Mouse (Mus musculus) frontal cortex, postnatal 14 days (tissue): ENCODE results near the gene Cirbp.

Experiments used
- DNase-seq, 2 experiments: peaks; one replicate each; pipeline ENCODE4 v3.0.0; 2022; ENCODE audit warnings: low spot score in 2 of 2

Cirbp gene

GRCm38 (mm10) chr10:80177441-80178279, 11.9 kb downstream of the Cirbp start:
- DNase-seq: no peak

DNA sequence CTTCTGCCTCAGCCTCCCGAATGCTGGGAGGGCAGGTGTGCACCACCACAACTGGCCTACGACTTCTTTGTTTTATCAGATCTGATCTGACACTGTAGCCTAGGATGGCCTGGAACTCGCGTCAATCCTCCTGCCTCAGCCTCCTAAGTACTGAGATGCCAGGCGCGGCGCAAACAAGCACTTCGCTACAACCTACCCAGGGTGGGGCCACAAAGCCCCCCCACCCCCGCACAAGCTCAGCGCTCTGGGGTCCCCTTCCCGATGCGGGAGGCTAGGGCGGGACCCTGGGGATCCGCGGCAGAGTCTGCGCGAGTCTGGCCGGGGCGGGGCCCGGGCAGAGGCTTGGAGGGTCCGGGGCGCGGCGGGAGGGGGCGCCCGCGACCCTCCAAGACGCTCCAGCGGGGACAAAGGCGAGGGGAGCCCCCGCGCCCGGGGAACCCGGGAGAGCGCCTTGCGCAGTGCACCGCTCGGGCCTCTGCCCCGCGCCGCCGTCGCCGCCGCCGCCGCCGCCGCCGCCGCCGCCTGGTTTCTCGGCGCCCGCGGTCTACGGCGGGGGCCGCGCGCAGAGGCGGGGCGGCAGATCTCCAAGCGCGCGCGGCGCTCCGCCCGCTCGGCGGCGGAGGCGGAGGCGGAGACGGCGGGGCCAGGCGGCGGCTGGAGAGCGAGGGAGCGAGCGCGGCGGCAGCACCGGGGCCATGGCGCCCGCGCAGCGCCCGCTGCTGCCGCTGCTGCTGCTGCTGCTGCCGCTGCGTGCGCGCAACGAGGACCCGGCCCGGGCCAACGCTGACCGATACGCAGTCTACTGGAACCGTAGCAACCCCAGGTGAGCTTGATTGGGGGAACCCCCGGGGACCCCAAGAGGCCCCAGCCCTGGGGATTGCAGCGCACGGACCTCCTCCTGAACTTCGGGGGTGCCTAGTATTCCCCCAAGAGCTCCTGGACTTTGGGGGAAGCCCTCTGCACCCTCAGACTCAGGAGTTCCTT, 13.6 kb downstream of the Cirbp start, which contains the start of gene Efna2:
Efna2 (plus strand) TSS at position 415 of the 984 bp plus-strand sequence.
- no peak for DNase-seq

DNA sequence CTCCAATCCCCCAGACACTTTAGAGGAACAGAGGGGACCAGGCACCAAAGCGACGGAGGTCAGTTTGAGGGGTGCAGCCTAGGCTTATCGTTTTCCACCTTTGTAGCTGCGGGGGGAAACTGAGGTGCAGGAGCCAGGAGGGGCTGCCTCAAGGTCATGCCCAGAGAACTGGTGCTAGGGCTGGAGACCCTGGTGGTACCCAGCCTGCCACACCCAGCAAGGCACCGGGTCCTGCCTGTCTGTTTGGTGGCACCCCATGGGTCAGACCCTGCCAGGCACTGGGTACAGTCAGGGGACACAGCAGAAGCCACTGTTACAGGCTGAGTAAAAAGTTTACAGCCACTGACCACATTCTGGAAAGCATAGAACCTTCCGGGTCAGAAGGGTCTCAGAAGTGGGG, 14.5 kb downstream of the Cirbp start:
- no peak for DNase-seq

DNA sequence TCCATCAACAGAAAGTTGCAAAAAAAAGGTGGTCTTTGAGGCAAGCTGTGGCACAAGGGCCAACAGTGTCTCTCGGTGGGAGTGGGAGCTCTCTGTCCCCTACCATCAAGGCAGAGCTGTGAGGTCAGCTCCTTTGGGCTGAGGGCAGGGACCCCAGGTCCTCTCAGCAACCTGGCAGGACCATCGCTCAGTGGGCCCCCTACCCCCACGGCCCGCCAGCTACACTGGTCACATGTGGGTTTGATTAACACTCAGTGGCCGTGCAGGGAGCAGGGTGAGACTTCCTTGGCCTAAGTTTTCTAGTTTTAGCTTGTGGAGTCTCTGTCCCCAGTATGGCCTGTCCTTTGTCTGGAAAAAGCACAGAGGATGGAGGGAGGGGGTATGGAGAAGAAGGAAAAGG, 15.0 kb downstream of the Cirbp start:
- no peak for DNase-seq

DNA sequence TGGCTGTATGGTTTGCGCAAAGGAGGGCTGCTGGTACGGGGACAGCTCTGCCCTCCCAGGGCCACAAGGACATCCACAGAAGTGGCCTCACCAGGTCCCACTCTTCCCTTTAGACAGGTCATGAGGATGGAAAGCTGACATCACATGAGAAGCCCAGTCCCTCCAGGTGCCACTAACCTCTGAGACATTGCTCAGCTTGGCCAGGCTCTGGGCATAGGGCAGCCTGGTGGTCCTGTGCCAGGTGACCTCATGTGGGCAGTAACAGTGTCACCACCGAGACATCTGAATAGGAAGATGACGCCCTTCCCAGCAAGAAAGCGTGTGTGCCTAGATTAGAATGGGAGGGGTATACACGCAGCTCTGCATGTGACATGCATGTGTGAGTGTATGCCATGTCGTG, 16.8 kb downstream of the Cirbp start:
- no peak for DNase-seq

DNA sequence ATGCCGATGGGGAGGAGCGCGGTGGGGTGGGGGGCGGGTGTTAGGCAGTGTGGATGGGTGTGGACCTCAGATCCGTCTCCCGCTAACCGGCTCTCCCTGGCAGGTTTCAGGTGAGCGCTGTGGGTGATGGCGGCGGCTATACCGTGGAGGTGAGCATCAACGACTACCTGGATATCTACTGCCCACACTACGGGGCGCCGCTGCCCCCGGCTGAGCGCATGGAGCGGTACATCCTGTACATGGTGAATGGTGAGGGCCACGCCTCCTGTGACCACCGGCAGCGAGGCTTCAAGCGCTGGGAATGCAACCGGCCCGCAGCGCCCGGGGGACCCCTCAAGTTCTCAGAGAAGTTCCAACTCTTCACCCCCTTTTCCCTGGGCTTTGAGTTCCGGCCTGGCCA, 20.9 kb downstream of the Cirbp start:
- DNase-seq: no peak

GRCm38 (mm10) chr10:80187739-80188138, 22.0 kb downstream of the Cirbp start:
- no peak for DNase-seq

- no peak for DNase-seq
Measured at GRCm38 (mm10) chr10:80188453-80189024, 22.8 kb downstream of the Cirbp start.

DNA sequence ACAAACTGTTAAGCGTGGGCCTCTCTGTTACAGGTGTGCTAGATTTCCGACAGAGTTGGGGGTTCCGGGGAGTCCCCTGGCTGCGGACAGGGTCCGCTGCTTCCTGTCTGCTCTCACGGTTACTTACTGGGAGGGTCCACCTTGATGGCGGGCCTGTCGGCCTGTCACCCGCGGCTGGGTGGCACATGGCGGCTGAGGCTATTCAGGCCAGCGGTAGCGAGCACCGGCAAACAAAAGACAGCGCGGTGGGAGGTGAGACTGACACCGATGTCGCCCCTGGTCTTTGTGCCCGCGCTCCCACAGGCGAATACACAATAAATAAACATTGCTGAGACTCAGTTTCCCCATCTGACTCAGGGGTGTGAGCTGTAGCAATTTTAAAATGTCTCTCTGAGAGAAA, 24.2 kb downstream of the Cirbp start:
- no peak for DNase-seq

DNA sequence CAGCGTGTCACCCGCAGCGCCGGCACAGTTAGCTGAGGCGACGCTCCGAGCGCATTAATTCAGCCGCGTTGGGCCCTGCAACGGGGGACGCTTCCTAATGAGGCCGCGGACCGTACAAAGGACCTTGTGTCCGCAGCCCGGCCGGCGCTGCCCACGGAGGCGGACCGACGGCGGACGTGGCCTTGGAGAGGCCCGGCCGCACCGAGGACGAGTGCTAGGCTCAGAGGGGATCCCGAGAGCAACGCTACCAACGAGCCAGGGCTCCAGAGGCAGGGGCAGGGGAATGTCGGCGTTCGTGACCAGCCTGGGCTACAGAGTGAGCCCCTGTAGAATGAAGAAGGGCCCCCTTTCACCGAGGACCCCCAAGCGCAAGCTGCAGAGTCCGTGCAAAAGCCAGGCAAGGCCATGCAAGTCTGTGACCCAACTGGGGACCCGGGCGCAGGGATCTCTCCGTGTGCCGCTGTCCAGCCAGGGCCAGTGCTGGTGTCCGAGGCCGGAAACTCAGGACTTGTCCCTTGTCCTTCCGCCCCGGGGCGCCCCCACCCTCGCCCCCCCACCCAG, 24.8 kb downstream of the Cirbp start:
- no peak for DNase-seq

- DNase-seq: no peak
Measured at GRCm38 (mm10) chr10:80193976-80194375, 28.2 kb downstream of the Cirbp start.

GRCm38 (mm10) chr10:80194441-80194840, 28.7 kb downstream of the Cirbp start:
- DNase-seq: no peak

GRCm38 (mm10) chr10:80196167-80196566, 30.4 kb downstream of the Cirbp start:
- DNase-seq: no peak

- no peak for DNase-seq
Measured at GRCm38 (mm10) chr10:80196778-80197581, 31.2 kb downstream of the Cirbp start.

- no peak for DNase-seq
Measured at GRCm38 (mm10) chr10:80199440-80200008, 33.7 kb downstream of the Cirbp start.

DNA sequence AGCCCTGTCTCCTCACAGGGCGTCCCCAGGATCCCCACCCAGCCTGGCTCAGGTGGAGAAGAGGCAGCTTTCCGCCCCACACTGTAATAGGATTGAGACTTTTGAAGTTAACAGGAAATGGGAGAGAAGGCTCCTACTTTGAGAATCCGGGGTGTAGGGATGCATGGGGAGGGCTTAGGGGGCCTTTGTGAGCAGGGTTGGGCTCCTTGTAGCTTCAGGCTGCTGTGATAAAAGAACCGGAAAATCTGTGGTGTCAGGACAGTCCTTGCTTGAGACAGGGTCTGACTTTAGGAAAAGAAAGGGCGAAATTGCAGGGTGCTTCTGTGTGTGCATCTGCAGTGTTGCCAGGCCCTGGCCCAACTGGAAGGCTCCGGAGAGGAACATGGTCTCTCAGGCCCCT, 34.7 kb downstream of the Cirbp start:
- no peak for DNase-seq

DNA sequence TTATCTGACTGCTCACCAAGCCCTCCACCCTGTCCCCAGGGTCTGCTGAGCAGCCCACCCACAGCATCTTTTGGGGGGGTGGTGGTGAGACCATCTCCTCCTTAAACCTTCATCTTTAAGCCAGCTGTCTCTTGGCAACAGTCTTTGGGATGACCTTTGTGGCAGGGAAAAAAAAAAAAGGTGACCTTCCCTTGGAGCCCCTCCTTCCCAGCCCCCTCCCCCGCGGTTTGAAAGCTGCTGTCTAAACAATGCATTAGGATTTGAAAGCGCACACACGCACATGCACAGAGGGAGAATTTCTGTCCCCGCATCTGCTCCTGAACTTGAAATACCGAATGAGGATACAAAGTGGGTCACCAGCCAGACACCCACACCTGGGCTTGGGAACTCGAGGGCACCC, 38.3 kb downstream of the Cirbp start:
- DNase-seq: no peak

DNA sequence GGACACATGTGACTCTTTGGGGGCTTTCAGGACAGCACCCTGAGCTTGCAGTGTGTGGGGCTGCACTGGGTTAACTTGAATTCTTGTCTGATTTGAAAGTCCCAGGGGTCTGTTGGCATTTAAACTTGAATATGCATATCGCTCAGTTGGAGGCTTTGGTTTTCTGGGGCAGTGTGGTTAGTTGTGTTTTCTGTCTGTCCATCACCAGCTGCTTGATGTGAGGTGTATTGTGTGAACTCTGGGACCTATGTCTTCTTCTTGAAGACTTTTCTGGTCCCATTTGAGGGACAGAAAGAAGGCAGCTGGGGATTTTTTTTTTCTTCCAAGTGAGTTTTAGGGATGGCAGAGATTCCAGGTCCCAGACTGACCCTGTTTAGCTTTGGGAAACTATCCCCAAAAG, 41.4 kb downstream of the Cirbp start:
- DNase-seq: no peak

- DNase-seq: no peak
Measured at GRCm38 (mm10) chr10:80207676-80208075, 41.9 kb downstream of the Cirbp start.

DNA sequence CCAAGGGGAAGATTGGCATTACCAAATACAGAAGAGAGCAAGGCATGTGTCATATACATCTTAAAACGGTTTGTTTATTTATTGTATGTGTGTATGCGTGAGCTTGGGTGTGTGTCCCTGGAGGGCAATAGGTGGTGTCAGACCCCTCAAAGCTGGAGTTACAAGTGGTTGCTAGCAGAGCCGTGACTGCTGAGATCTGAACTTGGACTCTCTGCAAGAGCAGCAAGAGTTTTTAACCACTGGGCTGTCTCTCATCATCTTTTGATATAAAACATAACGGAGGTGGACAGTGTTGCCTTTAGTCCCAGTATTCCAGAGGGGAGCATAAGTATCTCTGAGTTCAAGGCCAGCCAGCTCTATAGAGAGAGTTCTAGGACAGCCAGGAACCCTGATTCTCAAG, 42.5 kb downstream of the Cirbp start:
- DNase-seq: no peak
